Mouse (Mus musculus) olfactory bulb, adult 2 months (tissue): ENCODE data around the gene Unc5c. TPM values are rescaled to one million over a fixed set of nuclear protein-coding genes. Genes with fewer than 3 reads are reported as not detected.

ENCODE experiments used
- H3K27ac ChIP-seq: fragments of 200-500 bp; 2 replicates; pipeline ENCODE4 v1.5.1; 2012; ENCODE audit warnings: low read depth, low read length; ENCODE audit not compliant: insufficient read depth
- H3K4me1 ChIP-seq: fragments of 200-500 bp; 2 replicates; pipeline ENCODE4 v1.6.1; 2012; ENCODE audit warnings: low read length; ENCODE audit not compliant: control insufficient read depth, insufficient read depth
- H3K4me3 ChIP-seq: fragments of 200-500 bp; 2 replicates; pipeline ENCODE4 v1.5.1; 2012; ENCODE audit warnings: mild to moderate bottlenecking, low read depth, low read length, moderate library complexity; ENCODE audit not compliant: insufficient read depth
- CTCF ChIP-seq: fragments of 200-500 bp; IDR thresholded peaks from 2 replicates; pipeline ENCODE4 v1.5.1; 2012; ENCODE audit warnings: low read depth, mild to moderate bottlenecking, low read length, moderate library complexity; ENCODE audit not compliant: insufficient read depth
- POLR2A ChIP-seq: fragments of 200-500 bp; IDR thresholded peaks from 2 replicates; pipeline ENCODE4 v1.6.1; 2012; ENCODE audit warnings: mild to moderate bottlenecking, low read depth, low read length, moderate library complexity; ENCODE audit not compliant: insufficient read depth
- WGBS: fragments of 180-500 bp; shearing (Covaris S2); methylation state at CpG from one replicate; pipeline ENCODE4 v1.1.7; 2018; 5-methylcytosine and 5-hydroxymethylcytosine counted together
- polyA plus RNA-seq: library from polyadenylated mRNA; stranded (reverse); fragments of >200 nt; gene quantifications from 2 replicates; pipeline ENCODE4 v1.2.4, GENCODE M21; 2012; ENCODE audit warnings: low replicate concordance; ENCODE audit not compliant: missing spikeins, insufficient read depth, insufficient read length

Unc5c gene
- polyA plus RNA-seq, 1 experiment, result not detected

GRCm38 (mm10) chr3:141475919-141476318 is 10.9 kb downstream of the Unc5c start:
- TF ChIP-seq CTCF, result no peak

GRCm38 (mm10) chr3:141476670-141477069 is 11.7 kb downstream of the Unc5c start:
- TF ChIP-seq POLR2A (no peak), CTCF (no peak)
- no peak overlapping the region for H3K4me3 ChIP-seq
- H3K4me1 ChIP-seq, result no peaks in the 10 kb centered on the region
- H3K27ac ChIP-seq, result no peak overlapping the region
- WGBS, result 84% methylated on average over 3 of the region's 3 CpGs

More at GRCm38 (mm10) chr3:141475919-141476318, 10.9 kb downstream of the Unc5c start:
- H3K4me1 ChIP-seq, result no peaks in the 10 kb centered on the region
- H3K4me3 ChIP-seq, result no peak overlapping the region
- 88% methylated on average over 6 of the region's 6 CpGs for WGBS
- no peak overlapping the region for H3K27ac ChIP-seq

- TF ChIP-seq CTCF (no peak), POLR2A (no peak)
- no peak overlapping the region for H3K27ac ChIP-seq
- 42% methylated on average over 4 of the region's 4 CpGs for WGBS
- no peaks in the 10 kb centered on the region for H3K4me1 ChIP-seq
- H3K4me3 ChIP-seq, result no peak overlapping the region
Measured at GRCm38 (mm10) chr3:141482465-141482864, 17.4 kb downstream of the Unc5c start.

GRCm38 (mm10) chr3:141483665-141484431 is 18.8 kb downstream of the Unc5c start:
- no peak for TF ChIP-seq POLR2A
- Histone ChIP-seq H3K4me1 (no peaks in the 10 kb centered on the region), H3K4me3 (no peak overlapping the region), H3K27ac (no peak overlapping the region)
- 77% methylated on average over 2 of the region's 2 CpGs for WGBS

- 89% methylated on average over 4 of the region's 4 CpGs for WGBS
- Histone ChIP-seq H3K4me3 (no peak overlapping the region), H3K27ac (no peak overlapping the region), H3K4me1 (no peaks in the 10 kb centered on the region)
- TF ChIP-seq POLR2A (no peak), CTCF (no peak)
Measured at GRCm38 (mm10) chr3:141485218-141485617, 20.2 kb downstream of the Unc5c start.

- Histone ChIP-seq H3K4me3 (no peak overlapping the region), H3K27ac (no peak overlapping the region), H3K4me1 (peaks cover 2% of the 10 kb centered on the region; the same call in 1 of the 2 replicates)
- WGBS, result 98% methylated on average over 1 of the region's 1 CpGs
- TF ChIP-seq CTCF, result no peak
- no peak for TF ChIP-seq POLR2A
Measured at GRCm38 (mm10) chr3:141490647-141491046, 25.6 kb downstream of the Unc5c start.

- no peak overlapping the region for H3K27ac ChIP-seq
Measured at GRCm38 (mm10) chr3:141491272-141491950, 26.4 kb downstream of the Unc5c start.

GRCm38 (mm10) chr3:141491951-141492310 is 26.9 kb downstream of the Unc5c start:
- no peak overlapping the region for H3K4me3 ChIP-seq
- no peak overlapping the region for H3K27ac ChIP-seq
- no peak for TF ChIP-seq CTCF
- TF ChIP-seq POLR2A, result no peak
- H3K4me1 ChIP-seq, result peaks cover 2% of the 10 kb centered on the region; the same call in 1 of the 2 replicates
- 40% methylated on average over 2 of the region's 2 CpGs for WGBS

More at GRCm38 (mm10) chr3:141491272-141491950, 26.4 kb downstream of the Unc5c start:
- Histone ChIP-seq H3K4me1 (peaks cover 2% of the 10 kb centered on the region; the same call in 1 of the 2 replicates), H3K4me3 (no peak overlapping the region)
- no peak for TF ChIP-seq CTCF
- TF ChIP-seq POLR2A, result no peak
- 63% methylated on average over 5 of the region's 5 CpGs for WGBS

GRCm38 (mm10) chr3:141493000-141493399 is 28.0 kb downstream of the Unc5c start:
- H3K27ac ChIP-seq, result no peak overlapping the region
- no peak for TF ChIP-seq CTCF
- TF ChIP-seq POLR2A, result no peak
- peaks cover 2% of the 10 kb centered on the region; the same call in 1 of the 2 replicates for H3K4me1 ChIP-seq
- WGBS, result 82% methylated on average over 3 of the region's 3 CpGs
- H3K4me3 ChIP-seq, result no peak overlapping the region
